Mouse (Mus musculus): ENCODE data around the gene Spata31d1b. TPM values are rescaled to one million over a fixed set of nuclear protein-coding genes. Genes with fewer than 3 reads are reported as not detected.
"Not testable (repeated sequence)": the region's sequence is repeated elsewhere in the genome, so short reads cannot be mapped to it uniquely, and the experiment has no call there.

Spata31d1b gene
- polyA plus RNA-seq, 1 experiment from 2014 or later: not detected

DNA sequence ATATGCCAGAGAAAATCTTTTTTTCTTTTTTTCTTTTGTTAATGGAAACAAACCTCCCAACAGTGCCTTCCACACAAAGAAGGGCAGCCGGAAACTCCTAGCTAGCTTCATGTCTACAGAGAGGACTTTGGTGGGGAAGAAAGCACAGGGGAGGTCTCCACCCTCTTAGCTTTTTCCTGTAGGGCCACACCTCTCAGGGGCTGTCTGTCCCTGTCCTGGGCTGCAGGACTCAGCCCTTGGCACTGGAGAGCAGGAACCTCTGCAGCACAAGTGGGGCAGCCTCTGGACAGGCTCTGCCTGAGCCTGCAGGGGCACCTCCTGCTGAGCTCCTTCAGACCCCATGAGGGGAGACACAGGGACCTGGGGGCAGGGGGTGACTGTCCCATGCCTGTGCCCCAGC lies 11.9 kb upstream of the Spata31d1b start:
- H3K9me3 ChIP-seq; H3K4me3 ChIP-seq; H3K36me3 ChIP-seq (replicated peaks); H3K27ac ChIP-seq (replicated peaks); DNase-seq (ENCODE audit: low spot score); H3K27me3 ChIP-seq (replicated peaks; ENCODE audit: low read depth, poor library complexity, severe bottlenecking): not testable (repeated sequence)
- H3K4me1 ChIP-seq: peaks cover 19% of the 10 kb centered on the region
- WGBS: 55% methylated on average over 1 of the region's 1 CpGs

DNA sequence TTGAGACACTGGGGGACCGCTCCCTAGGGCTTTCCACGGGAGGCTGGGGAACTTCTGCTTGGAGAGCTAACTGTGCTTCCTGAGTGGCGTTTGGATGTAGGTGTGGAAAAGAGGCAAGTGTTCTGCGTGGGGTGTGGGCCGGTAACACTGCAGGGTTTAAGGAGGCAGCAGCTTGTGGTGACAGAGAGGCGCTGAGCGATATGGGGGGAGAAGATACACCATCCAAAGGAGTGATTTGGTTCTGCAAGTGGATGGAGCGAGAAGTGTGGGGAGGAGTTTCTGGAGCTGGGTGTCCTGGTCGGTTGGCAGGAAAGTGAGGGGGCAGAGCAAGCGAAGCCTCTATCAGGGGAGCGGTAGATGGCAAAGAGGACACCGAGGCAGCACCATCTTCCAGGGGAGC lies 8.6 kb upstream of the Spata31d1b start:
- H3K27me3 ChIP-seq (replicated peaks; ENCODE audit: low read depth, poor library complexity, severe bottlenecking): no peaks in the 10 kb centered on the region
- DNase-seq (ENCODE audit: low spot score): no peak
- 86% methylated on average over 12 of the region's 12 CpGs for WGBS
- no peaks in the 10 kb centered on the region for H3K36me3 ChIP-seq (replicated peaks)
- no peaks in the 10 kb centered on the region for H3K9me3 ChIP-seq
- peaks cover 23% of the 10 kb centered on the region for H3K4me1 ChIP-seq
- no peak overlapping the region for H3K27ac ChIP-seq (replicated peaks)
- H3K4me3 ChIP-seq: no peak overlapping the region

DNA sequence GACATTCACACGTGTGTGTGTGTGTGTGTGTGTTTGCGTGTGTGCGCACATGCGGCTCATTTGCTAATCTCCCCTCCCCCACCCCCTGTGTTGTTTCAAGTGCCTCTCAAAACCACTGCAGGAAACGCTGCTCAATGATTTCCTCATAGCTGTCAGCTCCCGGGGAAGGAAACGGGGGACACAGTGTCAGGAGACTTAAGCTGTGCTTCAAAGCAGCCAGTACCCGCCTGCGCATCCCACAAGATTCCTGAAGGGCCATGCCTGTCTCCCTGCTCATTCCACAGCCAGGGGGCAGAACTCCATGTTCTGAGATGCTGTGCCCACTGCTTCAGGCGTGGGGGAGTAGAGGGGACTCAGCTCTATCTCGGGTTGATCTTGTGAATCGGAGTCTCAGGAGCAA lies 7.5 kb upstream of the Spata31d1b start:
- Histone ChIP-seq H3K4me1 (peaks cover 24% of the 10 kb centered on the region), H3K27ac (replicated peaks) (no peak overlapping the region; the same call in 1 of the 2 replicates), H3K4me3 (no peak overlapping the region), H3K9me3 (no peaks in the 10 kb centered on the region), H3K36me3 (replicated peaks) (no peaks in the 10 kb centered on the region), H3K27me3 (replicated peaks; ENCODE audit: low read depth, poor library complexity, severe bottlenecking) (no peaks in the 10 kb centered on the region)
- WGBS: 57% methylated on average over 12 of the region's 12 CpGs
- peak; percentile 36 for DNase-seq (ENCODE audit: low spot score)

DNA sequence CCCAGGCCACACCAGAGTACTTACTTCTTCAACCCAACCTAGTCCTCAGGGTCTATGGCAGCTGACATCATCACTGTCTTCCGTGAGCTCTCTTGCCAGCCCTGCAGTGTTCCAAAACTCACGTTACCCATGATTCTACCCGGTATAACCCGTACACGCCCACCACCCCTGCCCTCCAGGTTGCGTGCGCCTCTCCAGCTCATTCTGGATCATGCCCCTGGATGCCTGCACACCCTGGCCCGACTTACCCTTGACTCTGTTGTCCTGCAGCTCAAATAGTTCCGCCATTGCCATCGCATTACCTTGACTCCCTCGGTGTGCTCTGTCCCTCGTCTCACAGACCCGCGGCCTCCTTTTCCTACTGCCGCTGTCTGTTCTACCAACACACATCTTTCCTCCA lies 1.9 kb upstream of the Spata31d1b start, which contains the start of gene Spata31d1a:
TSS of gene Spata31d1a (minus strand) at position 101 of the 400 bp plus-strand sequence.
- Histone ChIP-seq H3K4me1 (0 out of 2 replicates have a peak, but pooled peaks cover 5% of the 10 kb centered on the region), H3K36me3 (replicated peaks) (no peaks in the 10 kb centered on the region), H3K27ac (replicated peaks) (no peak within 1 kb of the TSS), H3K4me3 (no peak within 1 kb of the TSS), H3K27me3 (replicated peaks; ENCODE audit: low read depth, poor library complexity, severe bottlenecking) (no peaks in the 10 kb centered on the region; the same call in 1 of the 2 replicates), H3K9me3 (no peaks in the 10 kb centered on the region)
- DNase-seq (ENCODE audit: low spot score): no peak
- WGBS: 89% methylated on average over 15 of the region's 15 CpGs

DNA sequence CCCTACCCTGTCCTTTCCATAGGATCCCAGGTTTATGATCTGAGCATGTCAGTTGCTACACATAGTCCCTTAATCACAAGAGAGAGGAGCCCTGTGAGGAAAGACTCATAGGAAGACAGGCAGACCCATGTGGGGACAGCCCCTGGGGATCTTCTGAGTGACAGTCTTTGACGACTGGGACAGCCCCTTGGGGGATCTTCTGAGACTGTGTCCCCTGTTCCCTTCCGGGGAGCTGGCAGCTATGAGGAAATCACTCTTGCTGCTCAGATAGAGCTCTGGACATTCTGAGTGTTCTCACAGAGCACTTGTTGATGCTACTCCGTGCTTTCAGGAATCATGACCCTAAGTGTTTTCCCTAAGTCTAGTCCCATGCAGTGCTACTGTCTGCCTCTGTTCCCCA lies 1.6 kb downstream of the Spata31d1b start:
- H3K27me3 ChIP-seq (replicated peaks; ENCODE audit: low read depth, poor library complexity, severe bottlenecking): no peaks in the 10 kb centered on the region; the same call in 1 of the 2 replicates
- WGBS: 44% methylated on average over 3 of the region's 3 CpGs
- H3K4me1 ChIP-seq: no peaks in the 10 kb centered on the region
- DNase-seq (ENCODE audit: low spot score): no peak
- no peaks in the 10 kb centered on the region for H3K36me3 ChIP-seq (replicated peaks)
- no peak overlapping the region for H3K4me3 ChIP-seq
- H3K27ac ChIP-seq (replicated peaks): no peak overlapping the region
- H3K9me3 ChIP-seq: no peaks in the 10 kb centered on the region

DNA sequence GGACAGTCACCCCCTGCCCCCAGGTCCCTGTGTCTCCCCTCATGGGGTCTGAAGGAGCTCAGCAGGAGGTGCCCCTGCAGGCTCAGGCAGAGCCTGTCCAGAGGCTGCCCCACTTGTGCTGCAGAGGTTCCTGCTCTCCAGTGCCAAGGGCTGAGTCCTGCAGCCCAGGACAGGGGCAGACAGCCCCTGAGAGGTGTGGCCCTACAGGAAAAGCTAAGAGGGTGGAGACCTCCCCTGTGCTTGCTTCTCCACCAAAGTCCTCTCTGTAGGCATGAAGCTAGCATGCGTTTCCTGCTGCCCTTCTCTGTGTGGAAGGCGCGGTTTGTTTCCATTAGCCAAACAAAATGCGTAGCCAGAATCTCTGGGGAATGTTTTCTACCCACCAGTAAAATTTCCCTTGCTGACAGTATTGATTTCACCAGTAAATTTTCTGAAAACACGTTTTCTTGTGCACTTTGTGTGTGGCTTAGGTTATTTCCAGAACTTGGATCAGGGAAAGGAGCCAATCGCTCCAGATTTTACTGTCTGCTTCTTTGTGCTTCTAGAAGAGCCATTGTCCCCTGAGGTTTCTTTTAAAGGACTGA lies 6.9 kb downstream of the Spata31d1b start:
- not testable (repeated sequence) for DNase-seq (ENCODE audit: low spot score); H3K36me3 ChIP-seq (replicated peaks); H3K9me3 ChIP-seq; H3K27ac ChIP-seq (replicated peaks); H3K27me3 ChIP-seq (replicated peaks; ENCODE audit: low read depth, poor library complexity, severe bottlenecking); H3K4me1 ChIP-seq; H3K4me3 ChIP-seq
- 39% methylated on average over 6 of the region's 6 CpGs for WGBS

DNA sequence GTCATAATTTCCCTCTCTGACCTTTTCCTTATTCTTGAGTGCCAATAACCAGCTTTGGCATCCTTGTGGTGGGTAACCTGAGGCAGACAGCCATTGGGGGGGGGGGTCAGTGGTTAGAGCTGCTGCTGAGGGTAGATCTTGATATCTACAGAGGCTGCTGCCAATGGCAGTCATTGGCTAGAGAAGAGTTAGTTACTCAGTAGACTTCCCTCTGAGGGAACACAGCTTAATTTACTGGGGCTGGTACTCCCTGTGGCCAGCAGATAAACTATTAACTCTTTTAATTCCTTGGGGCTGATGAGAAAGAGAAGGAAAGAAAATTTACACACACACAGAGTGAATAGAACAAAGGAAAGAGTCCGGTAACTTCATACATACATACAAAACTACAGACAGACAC lies 7.4 kb downstream of the Spata31d1b start:
- WGBS: 89% methylated on average over 1 of the region's 1 CpGs
- H3K27ac ChIP-seq (replicated peaks): no peak overlapping the region

DNA sequence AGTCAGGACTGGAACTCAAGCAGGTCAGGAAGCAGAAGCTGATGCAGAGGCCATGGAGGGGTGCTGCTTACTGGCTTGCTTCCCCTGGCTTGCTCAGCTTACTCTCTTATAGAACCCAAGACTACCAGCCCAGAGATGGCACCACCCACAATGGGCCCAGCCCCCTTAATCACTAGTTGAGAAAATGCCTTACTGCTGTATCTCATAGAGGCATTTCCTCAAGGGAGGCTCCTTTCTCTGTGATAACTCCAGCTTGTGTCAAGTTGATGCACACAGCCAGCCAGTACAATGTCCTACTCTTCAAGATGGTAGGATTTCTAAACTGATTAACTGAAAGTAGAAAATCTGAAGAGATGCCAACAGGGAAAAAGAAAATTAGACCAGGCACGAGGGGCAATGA lies 10.0 kb downstream of the Spata31d1b start:
- not testable (repeated sequence) for DNase-seq (ENCODE audit: low spot score); H3K36me3 ChIP-seq (replicated peaks); H3K27ac ChIP-seq (replicated peaks); H3K4me3 ChIP-seq; H3K9me3 ChIP-seq
- 79% methylated on average over 1 of the region's 1 CpGs for whole genome bisulfite sequencing
- Histone ChIP-seq H3K27me3 (replicated peaks; ENCODE audit: low read depth, poor library complexity, severe bottlenecking) (peaks cover 14% of the 10 kb centered on the region), H3K4me1 (peaks cover 21% of the 10 kb centered on the region)

More for the DNA sequence above, 7.4 kb downstream of the Spata31d1b start:
- DNase-seq (ENCODE audit: low spot score): no peak
- no peaks in the 10 kb centered on the region for H3K9me3 ChIP-seq
- no peaks in the 10 kb centered on the region for H3K36me3 ChIP-seq (replicated peaks)
- H3K4me1 ChIP-seq: peaks cover 11% of the 10 kb centered on the region
- H3K27me3 ChIP-seq (replicated peaks; ENCODE audit: low read depth, poor library complexity, severe bottlenecking): no peaks in the 10 kb centered on the region; the same call in 1 of the 2 replicates
- H3K4me3 ChIP-seq: no peak overlapping the region

DNA sequence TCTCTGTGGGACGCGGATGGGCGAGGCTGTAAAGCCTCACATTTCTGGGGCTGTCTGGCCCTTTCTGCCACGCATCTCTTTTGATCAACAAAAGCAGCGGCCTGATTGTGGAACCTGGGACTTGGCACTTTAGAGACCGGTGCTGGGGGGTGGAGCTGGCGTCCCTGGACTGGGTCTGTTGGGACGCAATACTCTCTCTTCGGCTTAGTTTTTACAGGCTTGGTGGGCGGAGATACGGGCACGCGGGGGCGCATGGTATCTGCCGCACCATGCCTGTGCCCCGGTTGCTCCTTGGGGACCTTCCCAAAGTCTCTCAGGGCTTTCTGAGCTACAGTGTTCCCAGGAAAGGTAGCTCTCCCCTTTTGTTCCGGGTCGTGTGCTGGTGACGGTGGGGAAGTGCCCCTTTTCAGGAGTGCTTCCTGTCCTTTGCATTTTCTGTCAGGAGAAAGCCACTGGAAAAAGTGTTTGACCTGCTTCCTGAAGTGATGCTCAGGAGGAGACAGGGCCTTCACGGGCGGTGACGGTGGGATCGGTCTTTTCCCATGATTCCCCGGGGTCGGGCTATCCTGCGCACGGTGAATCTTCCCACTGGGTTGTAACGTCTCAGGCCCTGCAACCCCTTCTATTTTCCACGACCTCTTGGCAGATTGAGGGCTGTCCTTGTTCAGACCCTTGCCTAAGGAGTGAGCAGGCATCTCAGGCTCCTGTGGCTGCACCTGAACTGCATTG lies 14.2 kb downstream of the Spata31d1b start:
- WGBS: 37% methylated on average over 29 of the region's 29 CpGs
- Histone ChIP-seq H3K27ac (replicated peaks) (no peak overlapping the region), H3K36me3 (replicated peaks) (no peaks in the 10 kb centered on the region), H3K9me3 (no peaks in the 10 kb centered on the region), H3K27me3 (replicated peaks; ENCODE audit: low read depth, poor library complexity, severe bottlenecking) (peaks cover 25% of the 10 kb centered on the region), H3K4me1 (peaks cover 16% of the 10 kb centered on the region), H3K4me3 (peak overlapping the region; percentile 41)
- peak; percentile 12 for DNase-seq (ENCODE audit: low spot score)

DNA sequence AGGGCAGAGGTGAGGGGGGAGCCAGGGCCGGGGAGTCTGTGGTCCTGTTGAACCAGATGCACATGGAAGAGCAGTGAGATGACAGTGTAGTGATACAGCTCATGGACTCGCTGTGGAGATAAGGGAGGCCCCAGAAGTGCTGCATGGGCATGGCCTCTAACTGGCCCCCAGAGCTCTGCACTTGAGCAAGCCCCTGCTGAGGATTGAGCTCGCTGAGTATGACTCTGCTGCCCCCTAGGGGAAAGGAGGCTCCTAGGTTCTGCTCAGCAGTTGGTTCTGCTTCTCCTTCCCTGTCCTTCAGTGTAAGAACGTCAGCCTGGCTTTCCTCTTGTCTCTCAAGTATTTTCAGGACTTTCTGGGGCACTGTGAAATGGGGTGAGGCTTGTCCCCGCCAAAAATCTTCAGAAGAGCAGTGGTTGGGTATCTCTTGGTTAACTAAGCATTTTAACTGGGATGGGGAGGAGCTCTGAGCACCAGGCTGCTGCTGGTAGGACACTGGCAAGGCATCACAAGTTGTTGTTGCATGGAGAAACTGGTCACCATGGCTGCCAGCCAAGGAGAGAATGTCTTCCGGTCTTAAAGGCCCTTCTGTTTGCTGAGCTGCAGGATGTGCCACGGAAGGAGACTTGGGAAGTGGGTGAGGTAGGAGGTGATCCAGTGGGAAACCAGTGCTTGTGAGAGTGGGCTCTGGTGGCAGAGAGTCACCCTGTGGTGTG lies 16.5 kb downstream of the Spata31d1b start:
- H3K4me3 ChIP-seq: no peak overlapping the region
- no peaks in the 10 kb centered on the region for H3K9me3 ChIP-seq
- H3K27me3 ChIP-seq (replicated peaks; ENCODE audit: low read depth, poor library complexity, severe bottlenecking): peaks cover 25% of the 10 kb centered on the region
- H3K27ac ChIP-seq (replicated peaks): no peak overlapping the region
- 34% methylated on average over 7 of the region's 7 CpGs for WGBS
- peaks cover 16% of the 10 kb centered on the region for H3K4me1 ChIP-seq
- no peaks in the 10 kb centered on the region for H3K36me3 ChIP-seq (replicated peaks)
- peak; percentile 84 for DNase-seq (ENCODE audit: low spot score)

DNA sequence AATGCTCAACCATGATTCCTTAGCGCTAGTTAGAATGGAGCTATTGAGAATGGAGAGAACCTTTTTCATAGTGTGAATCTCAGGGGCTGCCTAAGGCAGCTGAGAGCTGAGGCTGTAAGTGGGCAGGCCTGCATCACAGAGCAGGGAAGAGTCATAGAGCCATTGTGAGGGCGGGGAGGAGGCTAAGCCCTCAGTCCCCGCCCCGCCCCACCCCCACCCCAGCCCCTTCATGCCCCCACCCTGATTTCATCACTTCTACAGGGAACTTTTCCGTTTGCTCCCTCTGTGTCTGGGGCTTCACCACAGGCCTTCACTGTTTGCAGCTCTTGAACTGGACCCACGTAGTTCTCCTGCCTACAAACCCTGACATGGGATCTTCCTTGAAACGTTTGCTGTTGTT lies 19.6 kb downstream of the Spata31d1b start, which contains the start of gene Spata31d1d:
TSS of gene Spata31d1d (minus strand) at position 101 of the 400 bp plus-strand sequence.
- Histone ChIP-seq H3K27ac (replicated peaks) (no peak within 1 kb of the TSS), H3K9me3 (no peaks in the 10 kb centered on the region), H3K27me3 (replicated peaks; ENCODE audit: low read depth, poor library complexity, severe bottlenecking) (peaks cover 16% of the 10 kb centered on the region), H3K4me1 (peaks cover 11% of the 10 kb centered on the region), H3K36me3 (replicated peaks) (no peaks in the 10 kb centered on the region), H3K4me3 (no peak within 1 kb of the TSS)
- WGBS: 42% methylated on average over 7 of the region's 7 CpGs
- DNase-seq (ENCODE audit: low spot score): no peak

DNA sequence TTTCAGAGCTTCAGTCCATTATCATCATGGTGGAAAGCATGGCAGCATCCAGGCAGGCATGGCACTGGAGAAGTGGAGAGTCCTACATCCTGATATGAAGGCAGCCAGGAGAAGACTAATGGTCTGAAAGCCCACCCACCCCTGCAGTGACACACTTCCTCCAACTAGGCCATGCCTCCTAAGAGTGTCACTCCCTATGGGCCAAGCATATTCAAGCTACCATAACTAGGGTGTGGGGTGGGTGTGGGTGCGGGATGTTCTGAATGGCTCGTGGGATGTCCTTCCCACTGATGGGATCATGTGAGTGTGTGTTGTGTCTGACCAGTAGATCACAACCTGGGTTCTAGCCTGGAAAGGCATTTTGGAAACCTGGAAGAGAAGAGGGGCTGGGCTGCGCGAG lies 21.9 kb downstream of the Spata31d1b start:
- H3K4me3 ChIP-seq: no peak overlapping the region
- H3K27me3 ChIP-seq (replicated peaks; ENCODE audit: low read depth, poor library complexity, severe bottlenecking): peaks cover 3% of the 10 kb centered on the region; the same call in 1 of the 2 replicates
- H3K4me1 ChIP-seq: peaks cover 8% of the 10 kb centered on the region
- no peak overlapping the region for H3K27ac ChIP-seq (replicated peaks)
- no peaks in the 10 kb centered on the region for H3K9me3 ChIP-seq
- no peak for DNase-seq (ENCODE audit: low spot score)
- 82% methylated on average over 4 of the region's 4 CpGs for WGBS
- H3K36me3 ChIP-seq (replicated peaks): no peaks in the 10 kb centered on the region

Measured in embryonic facial prominence, embryonic 10.5 days (tissue).